Mouse (Mus musculus) heart, embryonic 13.5 days (tissue): Measurements from ENCODE around the gene Abhd4. TPM values are rescaled to one million over a fixed set of nuclear protein-coding genes. Genes with fewer than 3 reads are reported as not detected.

Source experiments
- polyA plus RNA-seq: library from polyadenylated mRNA; unstranded; fragments of >200 nt; fragmentation: Nextera tagmentation; extraction: Ambion mirVana; gene quantifications from 2 replicates; pipeline ENCODE4 v1.2.1, GENCODE M21; 2015

Abhd4 gene
- polyA plus RNA-seq, 1 experiment from 2014 or later = 87.0 TPM

Other genes starting within 250 kb of the Abhd4 start
- 391 and 412 TPM in 2 replicates for gene Dad1, start 84 bp upstream of the Abhd4 start, polyA plus RNA-seq
- not detected in 2 replicates for gene Olfr49, start 30.8 kb downstream of the Abhd4 start, polyA plus RNA-seq
- 49.4 and 56.6 TPM in 2 replicates for gene Oxa1l, start 106.6 kb downstream of the Abhd4 start, polyA plus RNA-seq
- gene Slc7a7, start 163.6 kb downstream of the Abhd4 start, polyA plus RNA-seq = 9.6 and 10.8 TPM in 2 replicates
- 226 and 256 TPM in 2 replicates for gene Mrpl52, start 172.7 kb downstream of the Abhd4 start, polyA plus RNA-seq
- 97.4 and 98.7 TPM in 2 replicates for gene Mmp14, start 177.4 kb downstream of the Abhd4 start, polyA plus RNA-seq
- 42.1 and 42.2 TPM in 2 replicates for gene Lrp10, start 209.9 kb downstream of the Abhd4 start, polyA plus RNA-seq
- 1.6 and 2.0 TPM in 2 replicates for gene Rem2, start 221.9 kb downstream of the Abhd4 start, polyA plus RNA-seq